Comparison of ENCODE assay signal across 25 mouse cellular contexts in genomic region chr9:68409786-68410185, GRCm38 (mm10).
A peak's percentile ranks its signal among the peaks of the same experiment; 100 is the strongest.
DNase-seq lines count a peak whose midpoint lies in the region; ATAC-seq lines count a peak whose summit lies in the region.
"Had no signal": no experiment of that assay in that cellular context is flagged by ENCODE, and none has a peak within 500 bp of the region (broad histone marks: within the 10 kb centered on the region; RNA-seq: fewer than 3 reads in every experiment).

No protein-coding gene starts in this region.

- no peak overlapping the region for H3K9ac ChIP-seq in heart, embryonic 11.5 days (ENCODE audit: low read depth, low read length)
- H3K9ac ChIP-seq: embryonic facial prominence, embryonic 12.5 days; embryonic facial prominence, embryonic 15.5 days; forebrain, postnatal 0 days; heart, embryonic 13.5 days; hindbrain, embryonic 14.5 days had no signal

- no peak overlapping the region for H3K27ac ChIP-seq in heart, embryonic 11.5 days (ENCODE audit: low read depth, low read length)
- H3K27ac ChIP-seq: embryonic facial prominence, embryonic 12.5 days; embryonic facial prominence, embryonic 15.5 days; gastrocnemius, adult 2 months; heart, embryonic 13.5 days; hindbrain, embryonic 14.5 days; hindbrain, postnatal 0 days had no signal

- H3K27me3 ChIP-seq in heart, embryonic 11.5 days (ENCODE audit: control insufficient read depth, insufficient read depth, low read length) = no peaks in the 10 kb centered on the region
- H3K27me3 ChIP-seq: embryonic facial prominence, embryonic 12.5 days; embryonic facial prominence, embryonic 15.5 days; heart, embryonic 13.5 days had no signal

- no peaks in the 10 kb centered on the region for H3K9me3 ChIP-seq in heart, embryonic 11.5 days (replicated peaks; ENCODE audit: control insufficient read depth, low read length)
- H3K9me3 ChIP-seq: embryonic facial prominence, embryonic 12.5 days; embryonic facial prominence, embryonic 15.5 days; heart, embryonic 13.5 days had no signal

- H3K36me3 ChIP-seq in heart, embryonic 11.5 days (ENCODE audit: control insufficient read depth, insufficient read depth, low read length) = no peaks in the 10 kb centered on the region
- H3K36me3 ChIP-seq: embryonic facial prominence, embryonic 12.5 days; embryonic facial prominence, embryonic 15.5 days; heart, embryonic 13.5 days had no signal

- H3K4me3 ChIP-seq in heart, embryonic 11.5 days (ENCODE audit: low read depth, low read length) = no peak overlapping the region
- H3K4me3 ChIP-seq: embryonic facial prominence, embryonic 12.5 days; embryonic facial prominence, embryonic 15.5 days; gastrocnemius, adult 2 months; heart, embryonic 13.5 days had no signal

- 84% methylated on average over 3 of the region's 3 CpGs for WGBS in heart, embryonic 11.5 days (ENCODE audit: insufficient replicate concordance)

- ATAC-seq in heart, embryonic 11.5 days (replicated peaks; ENCODE audit: insufficient number of reproducible peaks, low FRiP score, low TSS enrichment) = no peak
- ATAC-seq: forebrain, embryonic 14.5 days; forebrain, postnatal 0 days; hindbrain, postnatal 0 days; inflammation-experienced regulatory T-cells, adult 6 months; intestine, embryonic 16.5 days had no signal

- DNase-seq in heart, adult 11 months = peak; percentile 43
- peak; percentile 85 for DNase-seq in adrenal gland, adult 8-10 months
- DNase-seq in adrenal gland, postnatal 25 days = peak; percentile 73
- DNase-seq in thymus, adult 18-20 months = no peak
- no peak for DNase-seq in testis, postnatal 14 days (ENCODE audit: low spot score)
- DNase-seq: B cell, adult 2 months; cerebellum, adult 18-20 months; cerebellum, adult 9-10 months; cerebellum, postnatal 25 days; forebrain, postnatal 0 days; gastrocnemius, adult 2 months; gastrocnemius, postnatal 14 days; heart, adult 18-20 months; heart, postnatal 14 days; heart, postnatal 4 days; kidney, adult 18-20 months had no signal

- no peak overlapping the region for H3K4me2 ChIP-seq in heart, embryonic 11.5 days
- H3K4me2 ChIP-seq: embryonic facial prominence, embryonic 12.5 days; embryonic facial prominence, embryonic 15.5 days; heart, embryonic 13.5 days; hindbrain, embryonic 14.5 days had no signal

- no peaks in the 10 kb centered on the region for H3K4me1 ChIP-seq in heart, embryonic 11.5 days (ENCODE audit: control insufficient read depth, insufficient read depth, low read length)
- H3K4me1 ChIP-seq: embryonic facial prominence, embryonic 12.5 days; embryonic facial prominence, embryonic 15.5 days; heart, embryonic 13.5 days had no signal

Comparison
In these comparisons a context has a peak if more than half of its experiments do, and no peak if none do; other contexts are left out.
1. DNase-seq: peak in heart, adult 11 months (single experiment), adrenal gland, adult 8-10 months (single experiment) and adrenal gland, postnatal 25 days (single experiment); none in thymus, adult 18-20 months (0 of 2) and testis, postnatal 14 days (single experiment).